Mouse (Mus musculus) neural tube, embryonic 13.5 days (tissue): ENCODE results near the gene Krt36. TPM values are rescaled to one million over a fixed set of nuclear protein-coding genes. Genes with fewer than 3 reads are reported as not detected.

Experiments used
- ATAC-seq: fragments of 200-750 bp; cut with Nextera tagmentation; 2 replicates; pipeline ENCODE4 v1.8.0; 2017; ENCODE audit warnings: low read depth, mild to moderate bottlenecking, moderate TSS enrichment, moderate library complexity
- H3K27ac ChIP-seq: fragments of 300-500 bp; sonication (generic); replicated peaks from 2 replicates; pipeline ENCODE4 v1.5.1; 2015; ENCODE audit warnings: moderate library complexity, mild to moderate bottlenecking, inconsistent platforms
- H3K27me3 ChIP-seq: fragments of 300-500 bp; sonication (generic); 2 replicates; pipeline ENCODE4 v1.6.1; 2015; ENCODE audit warnings: mild to moderate bottlenecking, inconsistent platforms
- H3K36me3 ChIP-seq: fragments of 300-500 bp; sonication (generic); 2 replicates; pipeline ENCODE4 v1.6.1; 2015; ENCODE audit warnings: mild to moderate bottlenecking, inconsistent platforms
- H3K4me1 ChIP-seq: fragments of 300-500 bp; sonication (generic); replicated peaks from 2 replicates; pipeline ENCODE4 v1.6.1; 2015; ENCODE audit warnings: inconsistent platforms
- H3K4me2 ChIP-seq: fragments of 300-500 bp; sonication (generic); 2 replicates; pipeline ENCODE4 v1.6.1; 2015; ENCODE audit warnings: inconsistent platforms, mild to moderate bottlenecking, moderate library complexity
- H3K4me3 ChIP-seq: fragments of 300-500 bp; sonication (generic); 2 replicates; pipeline ENCODE4 v1.5.1; 2015; ENCODE audit warnings: mild to moderate bottlenecking, inconsistent platforms
- H3K9ac ChIP-seq: fragments of 300-500 bp; sonication (generic); 2 replicates; pipeline ENCODE4 v1.6.1; 2015; ENCODE audit warnings: moderate library complexity, mild to moderate bottlenecking, inconsistent platforms
- H3K9me3 ChIP-seq: fragments of 300-500 bp; sonication (generic); 2 replicates; pipeline ENCODE4 v1.6.1; 2016; ENCODE audit warnings: inconsistent platforms
- WGBS: fragments of 180-500 bp; shearing (Covaris S2); methylation state at CpG from one replicate; pipeline ENCODE4 v1.1.7; 2015; 5-methylcytosine and 5-hydroxymethylcytosine counted together
- polyA plus RNA-seq: library from polyadenylated mRNA; unstranded; fragments of >200 nt; fragmentation: Nextera tagmentation; extraction: Ambion mirVana; gene quantifications from 2 replicates; pipeline ENCODE4 v1.2.1, GENCODE M21; 2015

Krt36 gene
- polyA plus RNA-seq = not detected in 2 replicates

DNA sequence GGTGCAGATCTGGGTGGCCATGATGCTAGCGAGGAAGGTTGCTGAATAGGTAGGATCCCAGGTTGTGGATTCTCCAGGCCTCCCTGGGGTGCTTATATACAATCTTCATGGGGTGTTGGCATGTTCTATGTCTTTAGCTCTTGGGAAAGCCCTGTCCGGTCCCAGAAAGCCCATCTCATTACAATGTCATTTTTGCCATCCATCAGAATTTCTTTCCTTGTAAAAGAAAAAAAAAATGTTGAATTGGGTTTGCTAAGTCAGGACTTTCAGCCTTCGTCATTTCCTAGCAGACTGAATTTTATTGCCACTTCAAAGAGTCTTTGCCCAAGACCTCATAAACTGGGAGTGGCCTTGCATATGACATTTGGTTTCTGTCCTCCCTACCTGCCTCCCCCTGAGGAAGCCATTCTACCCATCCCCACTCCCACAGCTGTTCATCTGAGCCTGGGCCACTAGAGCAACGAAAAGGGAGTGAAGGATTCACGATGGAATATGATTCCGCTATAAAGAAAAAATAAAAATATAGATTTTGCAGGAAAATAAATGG, at the start of gene Krt36:
Krt36 (minus strand) TSS at position 51 of the 547 bp plus-strand sequence.
- Histone ChIP-seq H3K27me3 (no peaks in the 10 kb centered on the region), H3K4me3 (no peak within 1 kb of the TSS), H3K27ac (no peak within 1 kb of the TSS), H3K9ac (no peak within 1 kb of the TSS), H3K4me1 (no peaks in the 10 kb centered on the region), H3K36me3 (no peaks in the 10 kb centered on the region), H3K9me3 (no peaks in the 10 kb centered on the region), H3K4me2 (no peak within 1 kb of the TSS)
- ATAC-seq = no peak
- 83% methylated on average over 6 of the region's 6 CpGs for WGBS

DNA sequence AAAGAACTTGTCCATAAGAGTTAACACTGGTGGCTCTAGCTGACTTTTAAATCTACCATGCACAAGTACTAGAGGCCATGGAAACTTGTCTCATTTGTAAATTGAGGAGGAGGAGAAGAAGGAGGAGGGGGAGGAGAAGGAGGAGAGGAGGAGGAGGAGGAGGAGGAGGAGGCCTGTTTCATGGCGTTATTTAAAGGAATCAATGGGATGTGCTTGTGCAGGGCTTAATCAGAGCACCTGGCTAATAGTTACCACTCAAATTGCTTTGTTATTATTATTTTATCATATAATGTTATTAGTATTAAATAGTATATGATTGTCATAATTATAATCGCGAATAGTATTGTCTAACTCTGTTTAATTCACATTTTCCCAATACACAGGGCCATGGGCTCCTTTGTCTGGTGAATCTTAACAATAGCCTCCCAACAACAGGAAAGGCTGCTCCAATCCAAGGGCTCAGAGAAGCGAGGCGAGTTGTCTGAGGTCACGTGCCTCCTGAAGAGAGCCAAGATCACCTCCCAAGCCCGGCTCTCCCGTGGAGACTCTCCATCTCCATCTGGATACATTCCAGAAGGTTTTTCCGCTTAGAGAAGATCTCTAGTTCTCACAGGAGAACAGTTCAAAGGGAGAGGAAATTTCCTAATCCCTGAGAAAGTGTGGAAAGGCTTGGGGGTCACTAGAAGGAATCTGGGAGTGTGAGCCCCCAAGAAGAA, 43.3 kb upstream of the Krt36 start, which contains the start of gene Krt19:
Krt19 (minus strand) TSS at position 51 of the 716 bp plus-strand sequence.
- Histone ChIP-seq H3K4me1 (peaks cover 13% of the 10 kb centered on the region), H3K9me3 (no peaks in the 10 kb centered on the region), H3K4me3 (no peak within 1 kb of the TSS), H3K27me3 (peaks cover 42% of the 10 kb centered on the region), H3K36me3 (no peaks in the 10 kb centered on the region), H3K27ac (no peak within 1 kb of the TSS), H3K9ac (no peak within 1 kb of the TSS), H3K4me2 (no peak within 1 kb of the TSS)
- WGBS = 38% methylated on average over 9 of the region's 9 CpGs
- ATAC-seq = no peak

GRCm38 (mm10) chr11:100147566-100148353, 42.3 kb upstream of the Krt36 start:
- Histone ChIP-seq H3K27ac (no peak overlapping the region), H3K36me3 (no peaks in the 10 kb centered on the region), H3K27me3 (peaks cover 46% of the 10 kb centered on the region), H3K9me3 (no peaks in the 10 kb centered on the region), H3K4me3 (no peak overlapping the region), H3K9ac (no peak overlapping the region), H3K4me2 (no peak overlapping the region), H3K4me1 (peaks cover 13% of the 10 kb centered on the region)
- 63% methylated on average over 5 of the region's 5 CpGs for WGBS
- ATAC-seq = no peak

GRCm38 (mm10) chr11:100145858-100146560, 40.6 kb upstream of the Krt36 start:
- ATAC-seq = no peak
- no peaks in the 10 kb centered on the region for H3K9me3 ChIP-seq
- H3K27me3 ChIP-seq = peaks cover 46% of the 10 kb centered on the region

DNA sequence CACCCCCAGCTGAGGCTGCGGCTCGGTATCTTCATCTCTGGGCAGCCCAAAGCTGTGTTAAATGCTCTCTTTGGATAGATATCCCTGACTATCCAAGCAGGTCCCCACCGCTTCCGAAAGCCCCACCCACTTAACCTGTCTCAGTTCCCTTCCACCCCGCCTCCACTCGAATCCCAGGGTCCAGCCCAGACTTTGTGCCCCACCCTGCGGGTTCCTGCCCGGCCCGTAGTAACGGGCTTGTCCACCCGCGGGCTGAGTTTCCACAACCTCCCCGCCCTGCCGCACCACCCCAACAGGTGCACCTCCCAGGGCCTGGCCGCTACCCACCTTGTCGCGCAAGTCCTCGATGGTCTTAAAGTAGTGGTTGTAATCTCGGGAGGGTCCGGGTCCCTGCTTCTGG, 39.7 kb upstream of the Krt36 start:
- H3K4me1 ChIP-seq = peaks cover 13% of the 10 kb centered on the region
- peak overlapping the region; percentile 42 for H3K4me2 ChIP-seq
- no peak overlapping the region for H3K27ac ChIP-seq
- H3K4me3 ChIP-seq = peak overlapping the region; percentile 14
- H3K9ac ChIP-seq = no peak overlapping the region
- no peaks in the 10 kb centered on the region for H3K9me3 ChIP-seq
- peaks cover 46% of the 10 kb centered on the region for H3K27me3 ChIP-seq
- no peaks in the 10 kb centered on the region for H3K36me3 ChIP-seq
- no peak for ATAC-seq
- under 1% methylated on average over 20 of the region's 20 CpGs for WGBS

More at GRCm38 (mm10) chr11:100145858-100146560, 40.6 kb upstream of the Krt36 start:
- peak overlapping the region; percentile 14 for H3K4me3 ChIP-seq
- WGBS = 4% methylated on average over 13 of the region's 13 CpGs
- H3K4me1 ChIP-seq = peaks cover 13% of the 10 kb centered on the region
- no peaks in the 10 kb centered on the region for H3K36me3 ChIP-seq
- no peak overlapping the region for H3K27ac ChIP-seq
- H3K4me2 ChIP-seq = peak overlapping the region; percentile 42
- H3K9ac ChIP-seq = no peak overlapping the region

GRCm38 (mm10) chr11:100140966-100141365, 35.5 kb upstream of the Krt36 start:
- Histone ChIP-seq H3K27me3 (peaks cover 26% of the 10 kb centered on the region), H3K4me1 (peaks cover 28% of the 10 kb centered on the region), H3K4me2 (no peak overlapping the region), H3K4me3 (no peak overlapping the region), H3K9ac (no peak overlapping the region), H3K27ac (no peak overlapping the region), H3K36me3 (no peaks in the 10 kb centered on the region), H3K9me3 (no peaks in the 10 kb centered on the region)
- 86% methylated on average over 21 of the region's 21 CpGs for WGBS
- no peak for ATAC-seq

DNA sequence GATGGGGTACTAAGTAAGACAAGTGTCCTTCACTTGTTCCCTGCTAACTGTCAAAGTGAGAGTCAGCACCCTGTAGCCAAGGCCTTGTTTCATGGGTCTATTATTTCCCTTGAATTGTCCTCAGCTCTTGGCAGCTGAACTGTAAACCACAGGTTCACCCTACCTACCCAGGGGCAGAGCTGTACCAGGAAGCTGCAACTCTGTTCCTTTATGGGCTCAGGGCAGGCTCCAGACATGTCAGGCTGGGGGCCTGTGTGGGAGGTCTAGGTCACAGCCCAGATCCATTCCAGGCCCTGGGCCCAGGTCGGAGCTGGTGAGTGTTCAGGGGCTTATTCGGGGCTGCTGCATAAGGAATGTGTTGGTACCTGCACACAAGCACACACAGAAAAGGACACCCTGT, 34.0 kb upstream of the Krt36 start:
- no peak overlapping the region for H3K27ac ChIP-seq
- no peak overlapping the region for H3K9ac ChIP-seq
- ATAC-seq = no peak
- peaks cover 10% of the 10 kb centered on the region for H3K27me3 ChIP-seq
- H3K9me3 ChIP-seq = no peaks in the 10 kb centered on the region
- peaks cover 16% of the 10 kb centered on the region for H3K4me1 ChIP-seq
- H3K4me2 ChIP-seq = no peak overlapping the region
- H3K36me3 ChIP-seq = no peaks in the 10 kb centered on the region
- no peak overlapping the region for H3K4me3 ChIP-seq
- WGBS = 80% methylated on average over 2 of the region's 2 CpGs

- Histone ChIP-seq H3K9ac (no peak overlapping the region), H3K4me2 (no peak overlapping the region), H3K27me3 (peaks cover 4% of the 10 kb centered on the region), H3K4me3 (no peak overlapping the region), H3K9me3 (no peaks in the 10 kb centered on the region), H3K36me3 (no peaks in the 10 kb centered on the region), H3K4me1 (peaks cover 16% of the 10 kb centered on the region), H3K27ac (no peak overlapping the region)
- no peak for ATAC-seq
- WGBS = 50% methylated on average over 7 of the region's 7 CpGs
These were observed 33.4 kb upstream of the Krt36 start for GRCm38 (mm10) chr11:100138809-100139208.

- Histone ChIP-seq H3K4me1 (peaks cover 16% of the 10 kb centered on the region), H3K27me3 (no peaks in the 10 kb centered on the region; the same call in 1 of the 2 replicates), H3K9me3 (no peaks in the 10 kb centered on the region), H3K9ac (no peak overlapping the region), H3K27ac (no peak overlapping the region), H3K4me3 (no peak overlapping the region), H3K36me3 (no peaks in the 10 kb centered on the region), H3K4me2 (no peak overlapping the region)
- peak; percentile 47; the same call in 1 of the 2 replicates for ATAC-seq
- 18% methylated on average over 5 of the region's 5 CpGs for WGBS
These were observed 32.3 kb upstream of the Krt36 start for GRCm38 (mm10) chr11:100137693-100138092.

- Histone ChIP-seq H3K27me3 (no peaks in the 10 kb centered on the region; the same call in 1 of the 2 replicates), H3K27ac (no peak overlapping the region), H3K9ac (no peak overlapping the region), H3K9me3 (no peaks in the 10 kb centered on the region), H3K36me3 (no peaks in the 10 kb centered on the region), H3K4me3 (no peak overlapping the region), H3K4me1 (peaks cover 16% of the 10 kb centered on the region), H3K4me2 (no peak overlapping the region)
- ATAC-seq = no peak
- 46% methylated on average over 5 of the region's 5 CpGs for WGBS
These were observed 31.1 kb upstream of the Krt36 start for GRCm38 (mm10) chr11:100136559-100136958.

DNA sequence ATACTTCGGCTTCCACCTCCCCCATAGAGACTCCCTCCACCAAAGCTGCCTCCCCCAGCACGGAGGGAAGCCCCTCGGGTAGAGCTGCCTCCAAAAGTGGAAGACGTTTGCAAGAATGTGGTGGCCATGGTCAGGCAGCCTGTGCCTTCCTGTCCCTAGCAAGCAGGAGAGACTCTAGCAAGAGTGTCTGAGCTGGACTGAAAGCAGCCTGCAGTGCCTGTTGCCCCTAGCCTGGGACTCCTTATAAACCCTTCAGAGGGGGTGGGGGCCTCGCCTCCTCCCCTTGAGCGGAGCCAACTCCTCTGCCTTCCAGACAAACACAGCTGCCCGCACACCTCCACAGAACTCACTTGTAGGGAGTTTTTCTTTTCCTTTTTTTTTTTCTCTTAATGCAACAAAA, 30.3 kb upstream of the Krt36 start, which contains the start of gene Krt15:
Krt15 (minus strand) TSS at position 198 of the 400 bp plus-strand sequence.
- H3K36me3 ChIP-seq = no peaks in the 10 kb centered on the region
- H3K27me3 ChIP-seq = no peaks in the 10 kb centered on the region; the same call in 1 of the 2 replicates
- peaks cover 16% of the 10 kb centered on the region for H3K4me1 ChIP-seq
- WGBS = 72% methylated on average over 7 of the region's 7 CpGs
- H3K4me2 ChIP-seq = no peak within 1 kb of the TSS
- no peak within 1 kb of the TSS for H3K9ac ChIP-seq
- ATAC-seq = no peak
- no peak within 1 kb of the TSS for H3K27ac ChIP-seq
- no peaks in the 10 kb centered on the region for H3K9me3 ChIP-seq
- H3K4me3 ChIP-seq = no peak within 1 kb of the TSS
